Mouse (Mus musculus) bone marrow macrophage, adult 2 months (primary cell): Measurements from ENCODE around the gene Wscd2.

Experiments
- CTCF ChIP-seq: IDR thresholded peaks from 2 replicates; pipeline ENCODE4 v1.5.1; 2012; ENCODE audit warnings: low read depth, mild to moderate bottlenecking, low read length, moderate library complexity
- POLR2A ChIP-seq: IDR thresholded peaks from 2 replicates; pipeline ENCODE4 v1.6.1; 2012; ENCODE audit warnings: mild to moderate bottlenecking, low read depth, low read length, borderline replicate concordance

DNA sequence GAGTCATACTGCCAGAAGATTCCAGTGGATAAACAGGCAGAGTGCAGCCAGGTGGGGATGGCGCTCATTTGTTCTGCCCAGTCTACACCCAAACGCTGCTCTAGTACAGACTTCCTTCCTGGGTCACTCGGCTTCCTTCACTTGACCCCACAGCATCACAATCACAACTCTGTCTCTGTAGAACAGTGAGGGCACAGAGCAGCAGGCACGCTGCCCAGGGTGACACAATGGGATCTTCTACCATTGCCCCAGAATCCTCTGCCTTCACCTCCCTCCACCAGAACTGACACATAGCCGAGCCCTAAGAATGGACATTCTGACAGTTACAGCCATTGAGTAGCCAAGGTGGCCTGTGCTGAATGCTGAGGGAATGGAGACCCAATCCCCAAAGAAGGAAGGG, 20.3 kb upstream of the Wscd2 start:
- no peak for TF ChIP-seq POLR2A
- no peak for TF ChIP-seq CTCF
